Mouse (Mus musculus): Measurements from ENCODE around the gene Pak4. TPM values are rescaled to one million over a fixed set of nuclear protein-coding genes. Genes with fewer than 3 reads are reported as not detected.

Pak4 gene
- total RNA-seq, 2 experiments from 2014 or later = 8.2 to 9.8 TPM

GRCm38 (mm10) chr7:28585001-28585400, 13.0 kb downstream of the Pak4 start:
- no peak for DNase-seq (ENCODE audit: extremely low spot score in 1 of 2, low spot score in 2 of 2)
- H3K4me3 ChIP-seq = no peak overlapping the region
- intact Hi-C loops (cut with DNase I) = no loop called here
- H3K27ac ChIP-seq = peak overlapping the region; percentile 33; the same call in 1 of the 2 replicates
- TF ChIP-seq CTCF (IDR thresholded peaks at IDR 0.05) = no peak

DNA sequence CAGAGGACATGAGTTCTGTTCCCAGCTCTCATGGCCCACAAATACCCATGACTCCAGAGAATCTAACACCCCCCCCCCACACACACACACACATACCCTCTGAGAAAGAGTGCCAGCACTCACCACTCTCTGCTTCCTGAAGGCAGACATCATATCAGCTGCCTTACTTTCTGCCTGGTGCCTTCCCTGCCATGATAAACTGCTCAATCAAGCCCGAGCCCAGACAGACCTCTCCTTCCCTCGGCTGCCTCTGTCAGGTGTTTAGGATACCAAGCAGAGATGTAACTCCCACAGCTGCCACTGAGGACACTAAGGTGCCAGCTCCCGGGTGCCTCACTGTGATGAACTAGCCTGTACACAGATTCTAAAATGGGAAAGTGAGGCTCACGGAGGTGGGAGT, 13.5 kb downstream of the Pak4 start:
- TF ChIP-seq CTCF (IDR thresholded peaks at IDR 0.05) = no peak
- intact Hi-C loops (cut with DNase I) = no loop called here
- no peak for DNase-seq (ENCODE audit: extremely low spot score in 1 of 2, low spot score in 2 of 2)
- peak overlapping the region; percentile 60 for H3K27ac ChIP-seq
- H3K4me3 ChIP-seq = no peak overlapping the region

GRCm38 (mm10) chr7:28583570-28584344, 14.2 kb downstream of the Pak4 start:
- intact Hi-C loops (cut with DNase I) = no loop called here
- TF ChIP-seq CTCF (IDR thresholded peaks at IDR 0.05) = no peak
- H3K27ac ChIP-seq = peak overlapping the region; percentile 60; the same call in 1 of the 2 replicates
- no peak overlapping the region for H3K4me3 ChIP-seq
- DNase-seq (ENCODE audit: extremely low spot score in 1 of 2, low spot score in 2 of 2) = no peak

DNA sequence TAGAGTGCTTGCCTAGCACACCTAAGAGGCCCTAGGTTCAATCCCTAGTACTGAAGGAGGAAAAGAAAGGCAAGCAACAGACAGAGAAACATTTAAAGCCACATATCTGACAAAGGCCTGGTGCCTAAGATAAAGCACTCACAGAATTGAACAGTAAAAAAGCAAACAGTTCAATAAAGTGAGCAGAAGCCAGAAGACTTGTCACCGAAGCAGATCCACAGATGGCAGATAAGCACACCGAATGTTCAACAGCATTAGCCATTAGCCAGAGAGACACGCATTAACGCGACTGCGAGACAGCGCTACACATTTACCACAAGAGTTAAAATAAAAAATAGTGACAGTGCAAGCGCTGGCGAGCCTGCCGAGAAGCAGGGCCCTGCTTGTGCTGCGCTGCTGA, 15.1 kb downstream of the Pak4 start:
- intact Hi-C loops (cut with DNase I) = no loop called here
- Histone ChIP-seq H3K27ac (0 out of 2 replicates have a peak overlapping the region, but pooled peaks have one; percentile 33), H3K4me3 (no peak overlapping the region)
- no peak for TF ChIP-seq CTCF (IDR thresholded peaks at IDR 0.05)
- no peak for DNase-seq (ENCODE audit: extremely low spot score in 1 of 2, low spot score in 2 of 2)

DNA sequence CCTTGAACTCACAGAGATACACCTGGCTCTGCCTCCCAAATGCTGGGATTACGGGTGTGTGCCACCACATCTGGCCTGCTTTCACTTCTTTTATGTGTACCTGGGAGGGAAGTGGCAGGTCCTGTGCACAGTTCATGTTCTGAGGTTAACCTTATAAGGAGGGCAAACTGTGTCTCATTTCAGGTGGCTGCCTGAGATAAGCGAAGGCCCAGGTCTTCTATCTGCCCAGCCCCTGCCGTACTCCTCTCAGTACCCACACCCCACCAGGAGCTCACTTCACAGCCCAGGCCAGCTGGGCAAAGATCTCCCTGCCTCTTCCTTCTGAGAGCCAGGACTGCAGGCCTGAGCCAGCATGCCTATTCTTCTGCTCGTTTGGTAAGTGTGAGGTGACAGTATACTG, 16.3 kb downstream of the Pak4 start:
- no peak for TF ChIP-seq CTCF (IDR thresholded peaks at IDR 0.05)
- H3K4me3 ChIP-seq = no peak overlapping the region
- no peak overlapping the region for H3K27ac ChIP-seq
- DNase-seq (ENCODE audit: extremely low spot score in 1 of 2, low spot score in 2 of 2) = no peak
- intact Hi-C loops (cut with DNase I) = no loop called here

- no peak for DNase-seq (ENCODE audit: extremely low spot score in 1 of 2, low spot score in 2 of 2)
- TF ChIP-seq CTCF (IDR thresholded peaks at IDR 0.05) = no peak
- Histone ChIP-seq H3K4me3 (no peak overlapping the region), H3K27ac (no peak overlapping the region)
- intact Hi-C loops (cut with DNase I) = no loop called here
Measured at GRCm38 (mm10) chr7:28579826-28580225, 18.2 kb downstream of the Pak4 start.

DNA sequence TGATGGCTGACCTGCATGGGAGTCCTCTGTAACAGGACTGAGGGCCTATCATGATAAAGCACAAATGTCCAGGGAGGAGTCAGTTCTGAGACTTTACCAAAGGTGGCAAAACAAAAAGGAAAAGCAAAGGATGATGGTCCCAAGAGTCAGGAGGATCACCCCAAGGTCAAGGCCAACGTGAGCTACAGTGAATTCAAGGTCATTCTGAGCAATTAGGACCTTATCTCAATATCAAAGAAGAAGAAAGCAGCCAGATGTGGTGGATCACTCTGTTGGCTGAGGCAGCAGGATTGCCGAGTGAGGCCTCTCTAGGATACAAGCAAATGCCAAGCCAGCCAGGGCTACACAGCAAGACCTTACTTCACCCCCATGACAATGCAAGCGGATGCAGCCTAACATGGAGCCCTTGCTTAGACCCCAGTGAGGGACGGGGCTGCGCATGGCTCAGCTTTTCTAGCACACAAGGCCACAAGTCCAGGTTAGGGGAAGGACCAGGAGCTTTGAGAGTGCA, 19.4 kb downstream of the Pak4 start:
- no peak overlapping the region for H3K27ac ChIP-seq
- no peak for TF ChIP-seq CTCF (IDR thresholded peaks at IDR 0.05)
- intact Hi-C loops (cut with DNase I) = no loop called here
- H3K4me3 ChIP-seq = no peak overlapping the region
- no peak for DNase-seq (ENCODE audit: extremely low spot score in 1 of 2, low spot score in 2 of 2)

DNA sequence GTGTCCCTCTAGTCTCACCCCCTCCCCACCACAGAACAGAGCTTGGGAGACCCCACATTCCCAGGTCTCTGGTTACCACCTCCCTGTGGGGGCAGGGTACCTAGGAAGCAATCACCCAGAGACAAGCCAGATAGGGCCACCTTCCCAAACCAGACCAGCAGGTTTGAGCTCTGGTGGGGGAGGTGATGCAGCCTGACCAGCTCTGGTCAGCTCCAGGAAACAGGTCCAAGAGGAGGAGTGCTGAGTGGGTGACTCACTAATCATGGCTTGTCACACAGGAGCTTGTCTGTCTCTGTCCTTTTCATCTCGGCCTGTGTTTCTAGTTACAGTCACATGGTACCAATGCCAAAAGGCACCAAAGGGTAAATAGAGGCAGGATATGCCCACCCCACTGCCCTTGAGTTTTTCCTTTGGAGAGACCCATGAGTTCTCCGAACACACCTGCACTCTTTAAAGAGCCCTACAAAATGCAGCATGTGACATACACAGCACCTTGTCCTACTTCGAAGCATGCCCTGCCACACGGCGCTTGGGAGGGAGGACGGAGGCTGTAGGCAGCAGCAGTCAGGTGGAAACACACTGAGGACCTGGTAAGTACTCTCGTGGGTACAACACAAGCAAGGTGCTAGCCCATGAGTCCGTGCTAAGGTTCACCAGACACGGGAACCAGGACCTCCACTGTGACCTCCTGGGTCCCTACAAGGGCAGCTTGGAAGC, 20.0 kb downstream of the Pak4 start:
- no peak for TF ChIP-seq CTCF (IDR thresholded peaks at IDR 0.05)
- no peak for DNase-seq (ENCODE audit: extremely low spot score in 1 of 2, low spot score in 2 of 2)
- Histone ChIP-seq H3K27ac (no peak overlapping the region), H3K4me3 (no peak overlapping the region)
- intact Hi-C loops (cut with DNase I) = no loop called here

- no peak for DNase-seq (ENCODE audit: extremely low spot score in 1 of 2, low spot score in 2 of 2)
- intact Hi-C loops (cut with DNase I) = no loop called here
- H3K4me3 ChIP-seq = no peak overlapping the region
- no peak overlapping the region for H3K27ac ChIP-seq
- no peak for TF ChIP-seq CTCF (IDR thresholded peaks at IDR 0.05)
Measured at GRCm38 (mm10) chr7:28576271-28576914, 21.6 kb downstream of the Pak4 start.

GRCm38 (mm10) chr7:28575597-28575996, 22.4 kb downstream of the Pak4 start:
- no peak overlapping the region for H3K4me3 ChIP-seq
- intact Hi-C loops (cut with DNase I) = no loop called here

DNA sequence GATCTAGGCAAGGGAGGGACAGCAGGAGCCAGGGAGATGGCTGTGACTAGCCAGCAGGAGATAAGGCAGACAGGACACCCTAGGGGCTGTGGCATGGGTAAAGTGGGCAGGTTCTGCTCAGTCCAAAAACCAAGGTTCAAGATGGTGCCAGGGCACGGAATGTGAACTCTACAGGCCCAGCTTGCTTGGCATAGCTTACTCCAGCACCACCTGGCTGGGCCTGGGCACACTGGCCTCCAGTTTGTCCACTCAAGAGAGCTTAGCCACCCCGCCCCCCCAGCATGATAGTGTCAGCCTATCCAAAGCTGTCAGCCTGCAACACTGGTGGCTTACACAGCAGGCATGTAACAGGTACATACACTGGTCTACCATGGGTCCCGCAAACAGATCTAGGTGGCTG, 24.7 kb downstream of the Pak4 start:
- intact Hi-C loops (cut with DNase I) = no loop called here
- TF ChIP-seq CTCF (IDR thresholded peaks at IDR 0.05) = no peak
- Histone ChIP-seq H3K27ac (no peak overlapping the region), H3K4me3 (no peak overlapping the region)
- DNase-seq (ENCODE audit: extremely low spot score in 1 of 2, low spot score in 2 of 2) = no peak

More at GRCm38 (mm10) chr7:28575597-28575996, 22.4 kb downstream of the Pak4 start:
- no peak overlapping the region for H3K27ac ChIP-seq
- TF ChIP-seq CTCF (IDR thresholded peaks at IDR 0.05) = no peak
- DNase-seq (ENCODE audit: extremely low spot score in 1 of 2, low spot score in 2 of 2) = no peak

- intact Hi-C loops (cut with DNase I) = no loop called here
Measured at GRCm38 (mm10) chr7:28572689-28573088, 25.3 kb downstream of the Pak4 start.

More at GRCm38 (mm10) chr7:28572689-28573088, 25.3 kb downstream of the Pak4 start:
- TF ChIP-seq CTCF (IDR thresholded peaks at IDR 0.05) = no peak
- Histone ChIP-seq H3K27ac (no peak overlapping the region), H3K4me3 (no peak overlapping the region)
- DNase-seq (ENCODE audit: extremely low spot score in 1 of 2, low spot score in 2 of 2) = no peak
